Mouse (Mus musculus) MEL (cell line): ENCODE data around the gene Slc25a42.

Source experiments
- CTCF ChIP-seq, 3 experiments: IDR thresholded peaks in 2 of 3; conservative IDR thresholded peaks in 1 of 3; 2 replicates each; pipeline ENCODE4 v1.5.1; 2011 to 2012; ENCODE audit warnings: low read length in 3 of 3, low read depth in 2 of 3, mild to moderate bottlenecking in 2 of 3, improper control_type of control experiment in 1 of 3, inconsistent platforms in 1 of 3, mixed read lengths in 1 of 3, moderate library complexity in 1 of 3; ENCODE audit not compliant: control insufficient read depth in 1 of 3, insufficient read depth in 1 of 3, poor library complexity in 1 of 3, severe bottlenecking in 1 of 3
- GATA1 ChIP-seq: IDR thresholded peaks from 2 replicates; pipeline ENCODE4 v1.6.1; 2011; ENCODE audit warnings: low read depth, low read length, improper control_type of control experiment
- MAFK ChIP-seq: IDR thresholded peaks from 2 replicates; pipeline ENCODE4 v1.6.1; 2011; ENCODE audit warnings: low read depth, mild to moderate bottlenecking, low read length, improper control_type of control experiment, borderline replicate concordance
- MAX ChIP-seq: IDR thresholded peaks from 2 replicates; pipeline ENCODE4 v1.6.1; 2011; ENCODE audit warnings: low read length, improper control_type of control experiment
- MAZ ChIP-seq: IDR thresholded peaks from 2 replicates; pipeline ENCODE4 v1.6.1; 2012; ENCODE audit warnings: low read depth, mild to moderate bottlenecking, inconsistent platforms, low read length, improper control_type of control experiment
- MYC ChIP-seq: IDR thresholded peaks from 2 replicates; pipeline ENCODE4 v1.6.1; 2011; ENCODE audit warnings: low read depth, mild to moderate bottlenecking, low read length, improper control_type of control experiment, moderate library complexity
- POLR2AphosphoS5 ChIP-seq: IDR thresholded peaks from 2 replicates; pipeline ENCODE4 v1.6.1; 2012; ENCODE audit warnings: low read depth, borderline replicate concordance, mild to moderate bottlenecking, inconsistent platforms, low read length, moderate library complexity, mixed read lengths
- TAL1 ChIP-seq: IDR thresholded peaks from 2 replicates; pipeline ENCODE4 v1.6.1; 2012; ENCODE audit warnings: mild to moderate bottlenecking, inconsistent platforms, low read length, moderate library complexity, mixed read lengths
- TBP ChIP-seq: IDR thresholded peaks from 2 replicates; pipeline ENCODE4 v1.8.0; 2011; ENCODE audit warnings: low read depth, low read length, improper control_type of control experiment
- USF2 ChIP-seq, 2 experiments: IDR thresholded peaks; 2 replicates each; pipeline ENCODE4 v1.6.1; 2011 to 2012; ENCODE audit warnings: improper control_type of control experiment in 2 of 2, low read length in 2 of 2, borderline replicate concordance in 1 of 2, inconsistent platforms in 1 of 2, low read depth in 1 of 2, mild to moderate bottlenecking in 1 of 2; ENCODE audit not compliant: insufficient read depth in 1 of 2
- ZMIZ1 ChIP-seq: IDR thresholded peaks from 2 replicates; pipeline ENCODE4 v1.6.1; 2012; ENCODE audit warnings: low read depth, mild to moderate bottlenecking, inconsistent platforms, low read length, improper control_type of control experiment, moderate library complexity
- ZNF384 ChIP-seq: IDR thresholded peaks from 2 replicates; pipeline ENCODE4 v1.6.1; 2012; ENCODE audit warnings: low read depth, mild to moderate bottlenecking, inconsistent platforms, low read length, improper control_type of control experiment

DNA sequence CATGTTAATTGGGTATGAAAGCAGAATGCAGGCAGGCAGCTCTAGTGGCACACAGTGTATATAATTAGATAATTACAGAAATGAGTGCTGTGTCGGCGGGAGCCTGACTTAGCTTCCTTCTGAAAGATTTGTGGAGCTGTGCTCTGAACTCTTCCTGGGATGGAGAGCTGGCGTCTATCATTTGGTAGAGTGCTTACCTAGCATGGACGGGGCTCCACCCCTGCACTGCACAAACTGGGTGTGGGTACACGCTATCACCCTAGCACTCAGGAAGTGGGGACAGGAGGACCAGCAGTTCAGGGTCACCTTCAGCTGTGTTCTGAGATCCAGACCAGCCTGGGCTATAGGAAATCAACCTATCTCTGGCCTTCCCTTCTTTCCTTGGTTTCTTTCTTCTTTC, 38.8 kb downstream of the Slc25a42 start:
- TF ChIP-seq ZMIZ1, result no peak
- no peak for TF ChIP-seq USF2 (IDR thresholded peaks at IDR 0.05; ENCODE audit: borderline replicate concordance in 1 of 2, insufficient read depth in 1 of 2, low read depth in 1 of 2, low read length in 2 of 2)
- TF ChIP-seq TAL1, result no peak
- TF ChIP-seq TBP, result no peak
- TF ChIP-seq ZNF384, result no peak
- TF ChIP-seq MAX, result no peak
- no peak for TF ChIP-seq MAFK
- TF ChIP-seq CTCF (IDR thresholded peaks at IDR 0.05 in 2 of 3, conservative IDR thresholded peaks at IDR 0.05 in 1 of 3; ENCODE audit: control insufficient read depth in 1 of 3, insufficient read depth in 1 of 3, low read depth in 2 of 3, low read length in 3 of 3, poor library complexity in 1 of 3, severe bottlenecking in 1 of 3), result no peak
- no peak for TF ChIP-seq MAZ
- TF ChIP-seq GATA1, result no peak
- TF ChIP-seq MYC, result no peak
- TF ChIP-seq POLR2AphosphoS5, result no peak
